Mouse (Mus musculus) heart, postnatal 0 days (tissue): ENCODE measurements at regions not wholly inside any gene's neighbourhood (a gene's known extent, or its start where the extent isn't known, plus 50 kb on each side); places are given as distances from the start of the nearest gene placed in this dataset.

Source experiments
- CTCF ChIP-seq: IDR thresholded peaks from 2 replicates; pipeline ENCODE4 v1.5.1; 2016; ENCODE audit warnings: antibody characterized with exemption, control low read depth, low read depth
- EP300 ChIP-seq: IDR thresholded peaks from 2 replicates; pipeline ENCODE4 v1.6.1; 2016; ENCODE audit warnings: antibody characterized with exemption, low read depth

DNA sequence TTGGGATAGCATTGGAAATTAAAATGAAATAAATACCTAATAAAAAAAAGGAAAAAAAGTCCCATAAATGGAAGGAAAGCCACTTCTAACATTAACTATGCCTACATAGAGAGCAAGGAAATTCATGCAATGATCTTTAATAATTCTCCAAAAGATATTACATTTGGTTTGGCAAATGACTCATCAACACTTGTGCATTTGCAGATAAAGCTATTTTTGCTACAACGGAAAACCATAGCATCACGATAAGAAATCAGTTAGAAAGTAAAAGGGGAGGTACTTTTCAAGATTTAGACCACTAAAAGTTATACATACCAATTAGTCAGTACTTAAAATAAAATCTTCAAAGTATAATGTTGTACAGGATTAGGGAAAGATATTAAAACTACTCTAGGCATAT, 109.4 kb upstream of the Tom1l1 start:
- TF ChIP-seq CTCF: no peak
- TF ChIP-seq EP300: no peak
